Mouse (Mus musculus) embryonic facial prominence, embryonic 11.5 days (tissue): ENCODE measurements around the gene Clpb. TPM values are rescaled to one million over a fixed set of nuclear protein-coding genes. Genes with fewer than 3 reads are reported as not detected.
"Not testable (repeated sequence)": the region's sequence is repeated elsewhere in the genome, so short reads cannot be mapped to it uniquely, and the experiment has no call there.

ENCODE experiments used
- ATAC-seq: fragments of 200-750 bp; cut with Nextera tagmentation; replicated peaks from 2 replicates; pipeline ENCODE4 v1.8.0; 2017; ENCODE audit warnings: low read depth; ENCODE audit not compliant: insufficient number of reproducible peaks, low FRiP score, low TSS enrichment
- DNase-seq: peaks from one replicate; pipeline ENCODE4 v3.0.0-alpha.2; 2015; ENCODE audit warnings: low spot score
- H3K27ac ChIP-seq: fragments of 300-500 bp; sonication (generic); replicated peaks from 2 replicates; pipeline ENCODE4 v1.5.1; 2014; ENCODE audit warnings: mild to moderate bottlenecking, low read depth, low read length, control low read depth
- H3K27me3 ChIP-seq: fragments of 300-500 bp; sonication (generic); 2 replicates; pipeline ENCODE4 v1.6.1; 2014; ENCODE audit warnings: mild to moderate bottlenecking, low read length, moderate library complexity, mixed read lengths; ENCODE audit not compliant: control insufficient read depth, insufficient read depth
- H3K36me3 ChIP-seq: fragments of 300-500 bp; sonication (generic); replicated peaks from 2 replicates; pipeline ENCODE4 v1.6.1; 2014; ENCODE audit warnings: low read depth, mild to moderate bottlenecking, low read length, moderate library complexity, mixed read lengths; ENCODE audit not compliant: control insufficient read depth, insufficient read depth
- H3K4me1 ChIP-seq: fragments of 300-500 bp; sonication (generic); 2 replicates; pipeline ENCODE4 v1.6.1; 2014; ENCODE audit warnings: low read length, mixed read lengths; ENCODE audit not compliant: control insufficient read depth, insufficient read depth
- H3K4me2 ChIP-seq: fragments of 300-500 bp; sonication (generic); 2 replicates; pipeline ENCODE4 v1.6.1; 2014; ENCODE audit warnings: low read depth, mild to moderate bottlenecking, control low read depth, low read length, moderate library complexity
- H3K4me3 ChIP-seq: fragments of 300-500 bp; sonication (generic); 2 replicates; pipeline ENCODE4 v1.5.1; 2014; ENCODE audit warnings: low read depth, low read length, control low read depth
- H3K9ac ChIP-seq: fragments of 300-500 bp; sonication (generic); replicated peaks from 2 replicates; pipeline ENCODE4 v1.6.1; 2014; ENCODE audit warnings: mild to moderate bottlenecking, control low read depth, low read length
- H3K9me3 ChIP-seq: fragments of 300-500 bp; sonication (generic); replicated peaks from 2 replicates; pipeline ENCODE4 v1.6.1; 2016; ENCODE audit warnings: mild to moderate bottlenecking, low read length, inconsistent platforms, mixed read lengths; ENCODE audit not compliant: control insufficient read depth
- WGBS: fragments of 180-500 bp; shearing (Covaris S2); extraction: QIAGEN DNeasy Blood & Tissue Kit; methylation state at CpG from one replicate; pipeline ENCODE4 v1.1.7; 2014; 5-methylcytosine and 5-hydroxymethylcytosine counted together
- polyA plus RNA-seq: library from polyadenylated mRNA; unstranded; fragments of >200 nt; fragmentation: Nextera tagmentation; extraction: Ambion mirVana; gene quantifications from 2 replicates; pipeline ENCODE4 v1.2.1, GENCODE M21; 2014

Clpb gene
- polyA plus RNA-seq, 1 experiment from 2014 or later, result 38.4 TPM

DNA sequence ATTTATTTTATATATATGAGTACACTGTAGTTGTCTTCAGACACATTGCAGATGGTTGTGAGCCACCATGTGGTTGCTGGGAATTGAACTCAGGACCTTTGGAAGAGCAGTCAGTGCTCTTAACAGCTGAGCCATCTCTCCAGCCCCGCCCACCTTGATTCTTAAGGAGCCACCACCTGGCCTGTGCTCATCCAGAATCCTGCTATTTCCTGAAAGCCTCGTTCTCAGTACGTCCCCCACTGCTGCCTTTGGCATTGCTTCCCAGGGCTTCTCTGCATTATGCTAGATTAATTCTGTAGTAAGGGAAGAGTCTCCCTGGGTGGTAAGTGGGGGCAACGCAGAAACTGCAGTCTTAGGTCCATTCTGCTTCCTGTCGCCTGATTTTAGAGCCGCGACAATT, 36.3 kb upstream of the Clpb start:
- H3K27ac ChIP-seq, H3K4me3 ChIP-seq, H3K9ac ChIP-seq, H3K9me3 ChIP-seq, H3K4me2 ChIP-seq, DNase-seq, H3K4me1 ChIP-seq, H3K27me3 ChIP-seq, ATAC-seq, H3K36me3 ChIP-seq: not testable (repeated sequence)
- WGBS, result 68% methylated on average over 7 of the region's 7 CpGs

DNA sequence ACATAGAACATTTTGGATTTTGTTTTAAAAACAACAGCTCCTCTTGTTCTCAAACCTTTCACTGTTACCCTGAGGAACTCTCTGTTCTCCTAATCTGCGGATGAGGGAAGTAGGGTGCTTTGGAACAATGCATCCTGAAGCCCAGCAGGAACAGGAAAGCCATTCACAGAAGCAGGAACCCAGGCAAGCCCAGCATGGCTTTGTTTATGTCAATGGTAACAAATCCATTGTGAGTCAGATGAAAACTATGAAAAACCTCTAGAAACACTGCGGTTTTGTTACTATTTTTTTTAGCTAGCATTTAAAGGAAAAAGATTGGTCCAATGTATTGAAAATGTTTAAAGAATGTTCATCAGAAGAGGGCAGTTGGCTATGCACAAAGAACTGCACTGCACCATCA, 35.0 kb upstream of the Clpb start:
- no peaks in the 10 kb centered on the region for H3K27me3 ChIP-seq
- WGBS, result 46% methylated on average over 2 of the region's 2 CpGs
- DNase-seq, result no peak
- no peak overlapping the region for H3K4me2 ChIP-seq
- no peak overlapping the region for H3K4me3 ChIP-seq
- H3K27ac ChIP-seq, result no peak overlapping the region
- no peaks in the 10 kb centered on the region for H3K9me3 ChIP-seq
- H3K36me3 ChIP-seq, result no peaks in the 10 kb centered on the region
- no peaks in the 10 kb centered on the region for H3K4me1 ChIP-seq
- no peak for ATAC-seq
- no peak overlapping the region for H3K9ac ChIP-seq

DNA sequence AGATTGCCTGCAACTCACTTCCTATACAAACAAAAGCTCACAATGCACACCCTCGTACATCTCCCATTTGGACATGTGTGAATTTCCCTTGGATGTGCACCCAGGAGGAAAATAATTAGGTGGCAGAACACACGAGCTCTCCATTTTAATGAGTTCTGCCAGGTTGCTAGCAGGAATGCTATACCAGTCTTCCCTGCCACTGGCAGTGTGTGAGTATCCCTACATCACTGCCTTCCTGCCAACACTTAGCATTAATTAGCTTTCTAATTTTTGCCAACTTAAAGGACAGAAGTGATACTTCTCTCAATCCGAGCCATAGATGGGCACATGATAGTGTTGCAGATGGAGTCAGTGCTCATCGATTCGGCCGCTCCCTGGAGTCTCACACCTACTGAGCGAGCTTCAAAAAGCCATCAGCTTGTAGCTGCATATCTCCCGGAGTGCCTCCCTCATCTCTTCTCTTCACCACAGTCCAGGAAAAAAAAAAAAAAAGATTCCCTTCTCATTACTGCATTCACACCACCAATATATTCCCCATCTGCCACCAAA, 29.7 kb upstream of the Clpb start:
- Histone ChIP-seq H3K27ac (no peak overlapping the region), H3K9ac (no peak overlapping the region), H3K9me3 (no peaks in the 10 kb centered on the region), H3K4me3 (no peak overlapping the region), H3K4me2 (no peak overlapping the region), H3K4me1 (no peaks in the 10 kb centered on the region), H3K36me3 (no peaks in the 10 kb centered on the region), H3K27me3 (no peaks in the 10 kb centered on the region)
- WGBS, result 82% methylated on average over 8 of the region's 8 CpGs
- no peak for ATAC-seq
- DNase-seq, result no peak

DNA sequence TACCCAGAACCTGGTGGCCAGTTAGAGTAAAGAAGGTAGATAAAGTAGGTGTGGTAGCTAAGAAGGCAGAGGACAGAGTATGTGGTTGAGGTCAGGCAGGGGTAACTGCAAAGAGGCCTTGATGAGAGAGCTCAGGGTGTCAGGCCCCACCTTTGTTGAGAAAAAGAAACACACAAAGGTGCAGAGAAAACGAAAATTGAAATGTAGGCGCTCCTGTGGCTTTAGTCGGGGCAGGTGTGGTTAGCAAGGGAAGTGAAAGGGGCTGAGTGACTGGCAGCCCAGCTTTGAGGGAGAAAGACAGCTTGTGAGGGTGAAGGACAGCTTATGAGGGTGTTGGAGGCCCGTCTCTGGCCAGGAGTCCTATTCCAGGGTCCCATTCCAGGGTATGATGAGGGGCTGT, 28.9 kb upstream of the Clpb start:
- ATAC-seq, result no peak
- DNase-seq, result no peak
- H3K36me3 ChIP-seq, result no peaks in the 10 kb centered on the region
- no peak overlapping the region for H3K27ac ChIP-seq
- H3K4me2 ChIP-seq, result no peak overlapping the region
- no peak overlapping the region for H3K4me3 ChIP-seq
- no peak overlapping the region for H3K9ac ChIP-seq
- no peaks in the 10 kb centered on the region for H3K9me3 ChIP-seq
- H3K4me1 ChIP-seq, result no peaks in the 10 kb centered on the region
- WGBS, result 90% methylated on average over 4 of the region's 4 CpGs
- no peaks in the 10 kb centered on the region for H3K27me3 ChIP-seq

DNA sequence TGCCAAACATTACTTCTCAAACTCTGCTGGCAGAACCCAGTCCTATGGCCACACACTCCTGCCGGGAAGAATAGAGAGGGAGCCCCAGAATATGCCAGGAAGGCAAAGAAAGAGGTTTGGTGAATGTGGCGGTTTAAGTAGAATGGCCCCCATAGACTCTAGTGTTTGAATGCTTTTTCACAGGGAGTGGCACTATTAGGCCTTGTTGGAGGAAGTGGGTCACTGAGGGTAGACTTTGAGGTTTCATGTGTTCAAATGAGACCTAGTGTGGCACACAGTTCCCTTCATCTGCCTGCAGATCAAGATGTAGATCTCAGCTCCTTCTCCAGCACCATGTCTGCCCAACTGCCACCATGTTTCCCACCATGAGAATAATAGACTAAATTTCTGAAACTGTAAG, 27.4 kb upstream of the Clpb start:
- Histone ChIP-seq H3K4me3 (no peak overlapping the region), H3K9ac (no peak overlapping the region), H3K4me1 (no peaks in the 10 kb centered on the region), H3K36me3 (no peaks in the 10 kb centered on the region), H3K27ac (no peak overlapping the region), H3K9me3 (no peaks in the 10 kb centered on the region), H3K4me2 (no peak overlapping the region), H3K27me3 (no peaks in the 10 kb centered on the region)
- DNase-seq, result no peak
- no peak for ATAC-seq
- WGBS, result 71% methylated on average over 2 of the region's 2 CpGs

DNA sequence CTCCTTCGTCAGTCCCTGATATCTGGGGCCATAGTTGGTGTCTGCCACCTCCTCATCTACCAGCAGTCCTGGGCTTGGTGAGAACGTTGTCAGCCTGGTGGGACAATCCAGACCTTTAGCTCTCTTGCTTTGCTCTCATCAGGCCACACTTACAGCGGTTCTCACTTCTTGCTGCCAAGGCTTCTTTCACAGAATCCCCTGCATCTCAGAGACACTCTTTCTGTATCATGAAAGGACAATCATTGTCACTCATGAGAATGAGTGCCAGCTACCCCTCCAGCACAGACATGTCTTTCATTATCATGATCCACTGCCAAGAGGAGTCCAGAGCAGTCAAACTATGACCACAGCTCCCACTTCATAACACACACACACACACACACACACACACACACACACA, 19.6 kb upstream of the Clpb start:
- ATAC-seq (no peak), DNase-seq (no peak)
- Histone ChIP-seq H3K9me3 (no peaks in the 10 kb centered on the region), H3K27me3 (no peaks in the 10 kb centered on the region), H3K27ac (no peak overlapping the region), H3K9ac (no peak overlapping the region), H3K4me1 (no peaks in the 10 kb centered on the region), H3K36me3 (no peaks in the 10 kb centered on the region), H3K4me2 (no peak overlapping the region), H3K4me3 (no peak overlapping the region)
- 74% methylated on average over 3 of the region's 3 CpGs for WGBS

DNA sequence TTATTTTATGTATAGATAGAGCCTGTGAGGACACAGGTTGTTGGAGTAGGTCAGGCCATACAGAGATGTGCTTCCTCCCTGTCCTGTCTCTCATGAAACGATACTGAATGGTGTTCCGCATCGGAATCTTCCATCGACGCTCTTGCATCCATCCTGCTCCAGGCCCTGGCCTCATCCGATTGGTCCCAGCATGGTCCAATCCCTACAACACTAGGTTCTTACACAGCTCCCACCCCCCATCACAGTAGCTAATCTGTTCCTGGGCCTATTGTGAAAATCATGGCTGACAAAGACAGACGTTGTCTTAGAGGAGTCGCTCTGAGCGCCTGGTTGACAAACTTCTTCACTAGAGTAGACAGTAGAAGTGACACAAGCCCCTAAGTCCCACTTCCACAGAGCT, 13.7 kb upstream of the Clpb start:
- Histone ChIP-seq H3K36me3 (no peaks in the 10 kb centered on the region), H3K9me3 (no peaks in the 10 kb centered on the region), H3K9ac (no peak overlapping the region), H3K4me1 (no peaks in the 10 kb centered on the region), H3K4me3 (no peak overlapping the region), H3K4me2 (no peak overlapping the region), H3K27me3 (no peaks in the 10 kb centered on the region), H3K27ac (no peak overlapping the region)
- ATAC-seq (no peak), DNase-seq (no peak)
- WGBS, result 81% methylated on average over 9 of the region's 9 CpGs

DNA sequence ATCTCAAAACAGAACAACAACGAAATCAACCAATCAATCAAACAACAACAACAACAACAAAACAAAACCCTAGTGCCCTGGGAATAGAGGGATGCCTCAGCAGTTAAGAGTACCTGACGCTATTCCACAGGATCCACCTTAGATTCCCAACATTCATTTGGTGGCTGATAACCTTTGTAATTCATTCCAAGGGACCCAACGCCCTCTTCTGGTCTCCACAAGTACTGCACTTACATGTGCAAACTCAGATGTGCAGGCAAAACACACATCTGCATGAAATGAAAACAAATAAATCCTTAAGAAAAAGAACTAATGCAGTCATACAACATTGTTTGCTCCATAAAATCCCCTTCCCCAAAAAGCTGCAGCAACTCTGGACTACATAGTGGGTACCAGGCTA, 12.9 kb upstream of the Clpb start:
- no peak for ATAC-seq
- H3K4me3 ChIP-seq, result no peak overlapping the region
- H3K4me2 ChIP-seq, result no peak overlapping the region
- H3K36me3 ChIP-seq, result no peaks in the 10 kb centered on the region
- no peaks in the 10 kb centered on the region for H3K27me3 ChIP-seq
- DNase-seq, result peak; percentile 38
- 21% methylated on average over 3 of the region's 3 CpGs for WGBS
- H3K4me1 ChIP-seq, result no peaks in the 10 kb centered on the region
- no peak overlapping the region for H3K27ac ChIP-seq
- H3K9me3 ChIP-seq, result no peaks in the 10 kb centered on the region
- no peak overlapping the region for H3K9ac ChIP-seq
